Mouse (Mus musculus) ovary, adult 18-20 months (tissue): ENCODE measurements around the gene Rexo1.

Source experiments
- DNase-seq: peaks from one replicate; pipeline ENCODE4 v3.0.0; 2022; ENCODE audit warnings: low spot score, mixed read lengths

Gene Rexo1

GRCm38 (mm10) chr10:80553997-80554396 lies 7.4 kb downstream of the Rexo1 start:
- no peak for DNase-seq

- peak; percentile 75 for DNase-seq
Observed at GRCm38 (mm10) chr10:80553575-80553974, 7.8 kb downstream of the Rexo1 start.

GRCm38 (mm10) chr10:80552364-80552763 lies 9.0 kb downstream of the Rexo1 start:
- no peak for DNase-seq

GRCm38 (mm10) chr10:80549279-80549678 lies 12.1 kb downstream of the Rexo1 start:
- peak; percentile 58 for DNase-seq

- peak; percentile 87 for DNase-seq
Observed at GRCm38 (mm10) chr10:80548428-80549006, 12.8 kb downstream of the Rexo1 start.

GRCm38 (mm10) chr10:80547539-80547938 lies 13.8 kb downstream of the Rexo1 start:
- DNase-seq = no peak

- DNase-seq = no peak
Observed at GRCm38 (mm10) chr10:80546945-80547344, 14.4 kb downstream of the Rexo1 start.

- DNase-seq = no peak
Observed at GRCm38 (mm10) chr10:80545590-80545989, 15.8 kb downstream of the Rexo1 start.

- no peak for DNase-seq
Observed at GRCm38 (mm10) chr10:80543873-80544272, 17.5 kb downstream of the Rexo1 start.

GRCm38 (mm10) chr10:80539493-80539892 lies 21.9 kb downstream of the Rexo1 start:
- no peak for DNase-seq

GRCm38 (mm10) chr10:80538710-80539394 lies 22.5 kb downstream of the Rexo1 start, which contains the start of gene Atp8b3:
Gene Atp8b3, minus strand, starts transcription at chr10:80539124.
- DNase-seq = peak; percentile 80

- DNase-seq = no peak
Observed at GRCm38 (mm10) chr10:80538180-80538579, 23.2 kb downstream of the Rexo1 start.

GRCm38 (mm10) chr10:80535711-80536110 lies 25.6 kb downstream of the Rexo1 start:
- no peak for DNase-seq

- no peak for DNase-seq
Observed at GRCm38 (mm10) chr10:80535071-80535470, 26.3 kb downstream of the Rexo1 start.

GRCm38 (mm10) chr10:80533704-80534103 lies 27.7 kb downstream of the Rexo1 start:
- DNase-seq = peak; percentile 68

- DNase-seq = no peak
Observed at GRCm38 (mm10) chr10:80532783-80533182, 28.6 kb downstream of the Rexo1 start.

- no peak for DNase-seq
Observed at GRCm38 (mm10) chr10:80526172-80526571, 35.2 kb downstream of the Rexo1 start.

- DNase-seq = no peak
Observed at GRCm38 (mm10) chr10:80523299-80523698, 38.1 kb downstream of the Rexo1 start.

GRCm38 (mm10) chr10:80519287-80519686 lies 42.1 kb downstream of the Rexo1 start:
- DNase-seq = no peak

GRCm38 (mm10) chr10:80513739-80514138 lies 47.6 kb downstream of the Rexo1 start:
- DNase-seq = no peak

- no peak for DNase-seq
Observed at GRCm38 (mm10) chr10:80510273-80510660, 51.1 kb downstream of the Rexo1 start.

- DNase-seq = peak; percentile 44
Observed at GRCm38 (mm10) chr10:80509412-80510272, 51.7 kb downstream of the Rexo1 start.

- DNase-seq = no peak
Observed at GRCm38 (mm10) chr10:80506222-80506621, 55.1 kb downstream of the Rexo1 start.
